Mouse (Mus musculus) heart, embryonic 11.5 days (tissue): ENCODE data around the gene Zbtb5. TPM values are rescaled to one million over a fixed set of nuclear protein-coding genes. Genes with fewer than 3 reads are reported as not detected.

ENCODE experiments used
- ATAC-seq: fragments of 200-750 bp; cut with Nextera tagmentation; replicated peaks from 2 replicates; pipeline ENCODE4 v1.8.0; 2017; ENCODE audit warnings: moderate library complexity; ENCODE audit not compliant: insufficient number of reproducible peaks, low FRiP score, low TSS enrichment
- H3K27ac ChIP-seq: fragments of 300-500 bp; sonication (generic); 2 replicates; pipeline ENCODE4 v1.5.1; 2014; ENCODE audit warnings: mild to moderate bottlenecking, low read depth, low read length
- H3K27me3 ChIP-seq: fragments of 300-500 bp; sonication (generic); 2 replicates; pipeline ENCODE4 v1.6.1; 2014; ENCODE audit warnings: mild to moderate bottlenecking, low read length, mixed read lengths; ENCODE audit not compliant: control insufficient read depth, insufficient read depth
- H3K36me3 ChIP-seq: fragments of 300-500 bp; sonication (generic); 2 replicates; pipeline ENCODE4 v1.6.1; 2014; ENCODE audit warnings: mild to moderate bottlenecking, low read length, moderate library complexity, mixed read lengths; ENCODE audit not compliant: control insufficient read depth, insufficient read depth
- H3K4me1 ChIP-seq: fragments of 300-500 bp; sonication (generic); 2 replicates; pipeline ENCODE4 v1.6.1; 2014; ENCODE audit warnings: low read length; ENCODE audit not compliant: control insufficient read depth, insufficient read depth
- H3K4me2 ChIP-seq: fragments of 300-500 bp; sonication (generic); 2 replicates; pipeline ENCODE4 v1.6.1; 2014; ENCODE audit warnings: mild to moderate bottlenecking, moderate library complexity
- H3K4me3 ChIP-seq: fragments of 300-500 bp; sonication (generic); 2 replicates; pipeline ENCODE4 v1.5.1; 2014; ENCODE audit warnings: low read depth, low read length
- H3K9ac ChIP-seq: fragments of 300-500 bp; sonication (generic); 2 replicates; pipeline ENCODE4 v1.6.1; 2014; ENCODE audit warnings: mild to moderate bottlenecking, low read depth, low read length, moderate library complexity
- H3K9me3 ChIP-seq: fragments of 300-500 bp; sonication (generic); replicated peaks from 2 replicates; pipeline ENCODE4 v1.6.1; 2016; ENCODE audit warnings: low read length; ENCODE audit not compliant: control insufficient read depth
- WGBS: fragments of 180-500 bp; shearing (Covaris S2); extraction: QIAGEN DNeasy Blood & Tissue Kit; methylation state at CpG from one replicate; pipeline ENCODE4 v1.1.7; 2014; ENCODE audit not compliant: insufficient replicate concordance; 5-methylcytosine and 5-hydroxymethylcytosine counted together
- polyA plus RNA-seq: library from polyadenylated mRNA; unstranded; fragments of >200 nt; fragmentation: Nextera tagmentation; extraction: Ambion mirVana; gene quantifications from 2 replicates; pipeline ENCODE4 v1.2.1, GENCODE M21; 2014

The Zbtb5 gene
- polyA plus RNA-seq, 1 experiment from 2014 or later, result 16.3 TPM

DNA sequence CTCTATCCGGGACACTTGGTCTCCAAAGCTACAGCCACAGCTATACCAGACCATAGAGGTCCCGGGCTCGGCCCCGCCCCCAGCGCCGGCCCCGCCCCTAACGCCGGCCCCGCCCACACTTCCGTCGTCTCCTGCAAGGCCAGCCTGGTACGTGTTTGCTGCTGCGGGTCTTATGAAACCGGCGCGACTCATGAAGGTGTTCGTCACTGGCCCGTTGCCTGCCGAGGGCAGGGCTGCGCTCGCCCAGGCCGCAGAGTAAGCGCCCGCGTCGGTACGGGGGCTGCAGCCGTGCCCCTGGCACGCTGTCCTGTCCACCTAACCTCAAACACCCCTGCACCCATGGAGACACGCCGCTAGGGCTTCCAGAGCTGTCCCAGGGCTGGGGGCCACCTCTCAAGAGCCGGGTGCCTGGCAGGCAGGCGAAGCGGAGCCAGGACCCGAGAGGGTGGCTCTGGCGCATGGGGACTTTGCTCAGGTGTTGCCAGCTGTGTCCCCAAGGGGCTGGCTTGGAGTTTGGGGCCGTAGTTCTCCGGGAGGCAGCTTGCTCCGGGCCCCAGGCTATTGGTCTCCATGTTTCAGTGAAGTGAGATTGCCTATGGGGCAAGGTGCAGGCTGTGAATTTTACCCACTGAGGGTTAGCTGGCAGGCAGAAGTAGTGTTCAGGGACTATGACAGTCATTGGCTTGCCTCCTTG lies 30.8 kb downstream of the Zbtb5 start, which contains the start of gene Grhpr:
TSS of gene Grhpr (plus strand) at position 116 of the 694 bp plus-strand sequence.
- Histone ChIP-seq H3K4me1 (peaks cover 22% of the 10 kb centered on the region), H3K27ac (peak within 1 kb of the TSS; percentile 90), H3K4me3 (peak within 1 kb of the TSS; percentile 88), H3K4me2 (peak within 1 kb of the TSS; percentile 96), H3K9ac (peak within 1 kb of the TSS; percentile 93), H3K36me3 (peaks cover 1% of the 10 kb centered on the region; the same call in 1 of the 2 replicates), H3K9me3 (no peaks in the 10 kb centered on the region), H3K27me3 (no peaks in the 10 kb centered on the region)
- ATAC-seq, result peak; percentile 92
- WGBS, result under 1% methylated on average over 40 of the region's 40 CpGs

GRCm38 (mm10) chr4:44979794-44980338 lies 32.3 kb downstream of the Zbtb5 start:
- H3K36me3 ChIP-seq, result no peaks in the 10 kb centered on the region; the same call in 1 of the 2 replicates
- no peak overlapping the region for H3K27ac ChIP-seq
- peaks cover 22% of the 10 kb centered on the region for H3K4me1 ChIP-seq
- no peaks in the 10 kb centered on the region for H3K9me3 ChIP-seq
- H3K4me2 ChIP-seq, result no peak overlapping the region
- 68% methylated on average over 7 of the region's 7 CpGs for WGBS
- H3K4me3 ChIP-seq, result no peak overlapping the region
- H3K9ac ChIP-seq, result no peak overlapping the region
- H3K27me3 ChIP-seq, result no peaks in the 10 kb centered on the region
- no peak for ATAC-seq

DNA sequence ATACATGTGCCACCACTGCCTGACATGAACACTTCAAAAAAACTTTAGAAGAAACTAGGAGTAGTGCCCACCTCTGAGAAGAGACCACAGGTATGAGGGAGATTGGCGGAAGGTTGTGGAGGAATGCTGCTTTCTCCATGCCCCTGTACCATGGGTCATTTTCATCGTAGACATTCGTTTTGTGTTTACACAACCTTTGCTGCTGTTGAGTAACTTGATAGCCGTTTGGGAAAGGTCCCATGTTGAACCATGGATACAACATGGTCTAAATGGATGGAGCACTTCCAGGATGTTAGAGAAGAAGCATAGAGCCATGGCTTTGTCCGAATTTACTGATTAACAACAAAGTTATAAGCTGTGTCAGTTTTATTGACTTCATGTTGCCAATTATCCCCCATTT lies 34.0 kb downstream of the Zbtb5 start:
- H3K9ac ChIP-seq, result no peak overlapping the region
- no peak overlapping the region for H3K4me2 ChIP-seq
- H3K27ac ChIP-seq, result no peak overlapping the region
- ATAC-seq, result no peak
- 76% methylated on average over 5 of the region's 5 CpGs for WGBS
- H3K4me3 ChIP-seq, result no peak overlapping the region
- no peaks in the 10 kb centered on the region for H3K9me3 ChIP-seq
- no peaks in the 10 kb centered on the region for H3K27me3 ChIP-seq
- H3K4me1 ChIP-seq, result peaks cover 19% of the 10 kb centered on the region
- H3K36me3 ChIP-seq, result no peaks in the 10 kb centered on the region

DNA sequence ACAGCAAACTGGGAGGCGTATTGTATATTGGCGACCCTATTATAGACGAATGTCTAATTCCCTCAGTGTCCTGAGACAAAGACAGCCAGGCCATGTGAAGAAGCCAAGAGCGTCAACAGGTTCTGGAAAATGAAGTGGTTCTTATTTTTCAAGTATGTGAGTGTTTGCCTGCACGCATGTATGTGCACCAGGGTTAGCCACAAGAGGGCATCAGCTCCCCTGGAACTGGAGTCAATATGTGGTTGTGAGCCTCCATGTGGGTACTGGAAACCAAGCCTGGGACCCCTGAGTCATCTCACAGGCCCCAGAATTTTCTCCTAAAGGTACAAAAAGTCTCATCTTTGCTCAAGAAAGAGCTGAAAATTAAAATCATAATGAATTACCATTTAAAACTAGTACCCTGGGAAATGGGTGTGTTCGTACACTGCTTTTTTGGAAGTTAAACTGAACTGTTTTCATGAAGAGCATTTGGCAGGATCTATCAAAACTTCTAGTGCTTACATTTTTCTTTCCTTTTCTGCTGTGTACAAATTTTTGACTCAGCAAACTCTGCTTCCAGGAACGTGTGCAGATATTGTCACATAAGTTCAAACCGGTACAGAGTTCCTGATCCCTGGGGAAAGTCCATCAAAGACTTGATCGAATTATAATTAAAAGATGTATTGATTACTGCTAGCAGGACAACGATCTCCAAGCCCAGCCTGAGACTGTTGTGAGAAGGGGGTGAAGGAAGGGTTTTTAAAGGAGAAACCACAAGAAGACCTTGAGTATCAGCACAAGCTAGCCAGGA lies 35.1 kb downstream of the Zbtb5 start:
- Histone ChIP-seq H3K27me3 (no peaks in the 10 kb centered on the region), H3K4me3 (no peak overlapping the region), H3K9me3 (no peaks in the 10 kb centered on the region), H3K9ac (no peak overlapping the region), H3K4me1 (peaks cover 10% of the 10 kb centered on the region), H3K4me2 (no peak overlapping the region), H3K36me3 (no peaks in the 10 kb centered on the region), H3K27ac (no peak overlapping the region)
- 83% methylated on average over 10 of the region's 10 CpGs for WGBS
- ATAC-seq, result no peak

DNA sequence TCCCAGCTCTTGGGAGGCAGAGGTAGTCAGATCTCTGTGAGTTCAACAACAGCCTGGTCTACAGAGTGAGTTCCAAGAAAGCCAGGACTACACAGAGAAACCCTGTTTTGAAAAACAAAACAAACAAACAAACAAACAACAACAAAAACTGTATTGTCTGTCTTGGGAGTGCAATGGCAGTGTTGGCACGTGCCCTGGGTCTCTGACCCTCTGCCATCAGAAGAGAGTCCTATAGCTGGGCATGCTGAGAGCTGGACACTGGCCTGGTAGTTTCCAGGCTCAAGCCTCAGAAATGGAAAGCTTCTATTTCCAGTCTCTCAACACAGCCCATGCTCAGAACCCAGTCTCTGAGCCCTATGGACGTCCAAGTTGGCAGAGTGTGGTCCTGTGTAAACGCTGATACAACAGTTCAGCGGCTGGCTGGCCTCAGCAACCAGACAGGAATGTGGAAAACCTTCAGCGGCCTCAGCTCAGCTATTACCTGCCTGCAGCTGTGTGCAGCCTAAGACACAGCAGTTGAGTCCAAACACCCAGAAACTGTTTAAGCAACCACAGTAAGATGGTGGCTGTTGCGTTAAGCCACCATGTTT lies 36.1 kb downstream of the Zbtb5 start:
- H3K4me1 ChIP-seq, result peaks cover 5% of the 10 kb centered on the region; the same call in 1 of the 2 replicates
- H3K9ac ChIP-seq, result no peak overlapping the region
- ATAC-seq, result no peak
- H3K4me3 ChIP-seq, result no peak overlapping the region
- 75% methylated on average over 6 of the region's 6 CpGs for WGBS
- H3K9me3 ChIP-seq, result no peaks in the 10 kb centered on the region
- no peak overlapping the region for H3K27ac ChIP-seq
- H3K27me3 ChIP-seq, result no peaks in the 10 kb centered on the region
- H3K36me3 ChIP-seq, result no peaks in the 10 kb centered on the region
- H3K4me2 ChIP-seq, result no peak overlapping the region

DNA sequence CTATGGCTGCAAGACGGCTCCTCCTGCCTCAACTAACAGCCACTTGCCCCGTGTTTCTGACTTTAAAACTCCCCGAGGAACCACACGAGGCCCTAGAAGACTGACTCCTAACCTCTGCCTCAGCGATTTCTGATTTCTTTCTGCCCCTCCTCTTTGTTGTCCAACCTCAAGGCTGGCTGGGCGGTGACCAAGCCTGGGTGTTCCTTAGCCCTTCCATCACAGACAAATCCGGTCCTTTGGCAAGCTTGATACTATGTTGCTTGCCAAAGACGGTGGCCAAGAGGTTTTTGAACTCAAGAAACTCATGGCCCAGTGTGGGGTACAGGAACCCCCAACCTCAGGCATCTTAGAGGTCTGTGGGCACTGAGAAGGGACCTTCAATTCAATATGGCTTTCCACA lies 37.9 kb downstream of the Zbtb5 start:
- Histone ChIP-seq H3K9me3 (no peaks in the 10 kb centered on the region), H3K4me2 (no peak overlapping the region), H3K4me3 (no peak overlapping the region), H3K27ac (no peak overlapping the region), H3K4me1 (peaks cover 2% of the 10 kb centered on the region; the same call in 1 of the 2 replicates), H3K36me3 (no peaks in the 10 kb centered on the region), H3K27me3 (no peaks in the 10 kb centered on the region), H3K9ac (no peak overlapping the region)
- 73% methylated on average over 8 of the region's 8 CpGs for WGBS
- ATAC-seq, result no peak

- no peak for ATAC-seq
- peaks cover 2% of the 10 kb centered on the region; the same call in 1 of the 2 replicates for H3K4me1 ChIP-seq
- no peaks in the 10 kb centered on the region for H3K27me3 ChIP-seq
- H3K27ac ChIP-seq, result no peak overlapping the region
- no peaks in the 10 kb centered on the region for H3K36me3 ChIP-seq
- 47% methylated on average over 14 of the region's 14 CpGs for WGBS
- H3K9me3 ChIP-seq, result no peaks in the 10 kb centered on the region
- H3K4me3 ChIP-seq, result peak overlapping the region; percentile 11; the same call in 1 of the 2 replicates
- peak overlapping the region; percentile 59 for H3K4me2 ChIP-seq
- H3K9ac ChIP-seq, result 0 out of 2 replicates have a peak overlapping the region, but pooled peaks have one; percentile 4
These were observed 38.3 kb downstream of the Zbtb5 start for GRCm38 (mm10) chr4:44973871-44974270.

DNA sequence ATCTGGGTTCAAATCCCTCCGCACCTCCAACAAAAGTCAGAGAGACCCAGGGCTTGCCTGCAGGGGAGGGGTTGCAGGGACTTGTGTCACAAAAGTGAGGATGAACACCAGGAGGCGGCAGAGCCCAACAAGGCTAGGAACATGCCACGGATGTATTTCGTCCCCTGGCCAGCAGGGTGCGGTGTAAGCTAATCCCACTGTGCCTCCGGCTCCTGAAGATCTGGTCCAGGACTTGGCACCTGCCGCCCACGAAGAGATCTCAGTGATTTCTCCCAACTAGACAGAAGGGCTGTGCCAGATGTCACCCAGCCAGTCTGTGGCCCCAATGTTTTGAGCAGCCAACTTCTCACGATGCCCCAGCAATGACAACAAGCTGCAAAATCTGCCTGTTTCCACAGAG lies 38.8 kb downstream of the Zbtb5 start:
- H3K36me3 ChIP-seq, result no peaks in the 10 kb centered on the region

More for the DNA sequence above, 38.8 kb downstream of the Zbtb5 start:
- Histone ChIP-seq H3K9ac (0 out of 2 replicates have a peak overlapping the region, but pooled peaks have one; percentile 4), H3K4me3 (peak overlapping the region; percentile 11; the same call in 1 of the 2 replicates), H3K4me1 (peaks cover 2% of the 10 kb centered on the region; the same call in 1 of the 2 replicates), H3K27me3 (no peaks in the 10 kb centered on the region), H3K9me3 (no peaks in the 10 kb centered on the region), H3K4me2 (peak overlapping the region; percentile 59), H3K27ac (no peak overlapping the region)
- peak; percentile 50; the same call in 1 of the 2 replicates for ATAC-seq
- 8% methylated on average over 9 of the region's 9 CpGs for WGBS
